Mouse (Mus musculus) cortical plate, adult 2 months (tissue): Measurements from ENCODE around the gene Xpnpep3. TPM values are rescaled to one million over a fixed set of nuclear protein-coding genes. Genes with fewer than 3 reads are reported as not detected.

ENCODE experiments used
- H3K27ac ChIP-seq: fragments of 200-500 bp; 2 replicates; pipeline ENCODE4 v1.5.1; 2012; ENCODE audit warnings: low read length, control low read depth, inconsistent platforms; ENCODE audit not compliant: insufficient read depth
- H3K4me1 ChIP-seq: fragments of 200-500 bp; 2 replicates; pipeline ENCODE4 v1.6.1; 2011; ENCODE audit warnings: low read length; ENCODE audit not compliant: control insufficient read depth, insufficient read depth
- H3K4me3 ChIP-seq: fragments of 200-500 bp; 2 replicates; pipeline ENCODE4 v1.5.1; 2011; ENCODE audit warnings: mild to moderate bottlenecking, low read length, control low read depth; ENCODE audit not compliant: insufficient read depth
- CTCF ChIP-seq: fragments of 200-500 bp; IDR thresholded peaks from 2 replicates; pipeline ENCODE4 v1.5.1; 2011; ENCODE audit warnings: mild to moderate bottlenecking, control low read depth, low read length; ENCODE audit not compliant: insufficient read depth; ENCODE audit errors: extremely low read depth
- POLR2A ChIP-seq: fragments of 200-500 bp; IDR thresholded peaks from 2 replicates; pipeline ENCODE4 v1.6.1; 2011; ENCODE audit warnings: mild to moderate bottlenecking, low read length, control low read depth; ENCODE audit not compliant: insufficient read depth; ENCODE audit errors: extremely low read depth
- polyA plus RNA-seq: library from polyadenylated mRNA; depleted of rRNA; stranded (reverse); fragments of >200 nt; gene quantifications from 2 replicates; pipeline ENCODE4 v1.2.3, GENCODE M21; 2012; rRNA removed

Gene Xpnpep3
- polyA plus RNA-seq: 9.5 and 10.2 TPM in 2 replicates

DNA sequence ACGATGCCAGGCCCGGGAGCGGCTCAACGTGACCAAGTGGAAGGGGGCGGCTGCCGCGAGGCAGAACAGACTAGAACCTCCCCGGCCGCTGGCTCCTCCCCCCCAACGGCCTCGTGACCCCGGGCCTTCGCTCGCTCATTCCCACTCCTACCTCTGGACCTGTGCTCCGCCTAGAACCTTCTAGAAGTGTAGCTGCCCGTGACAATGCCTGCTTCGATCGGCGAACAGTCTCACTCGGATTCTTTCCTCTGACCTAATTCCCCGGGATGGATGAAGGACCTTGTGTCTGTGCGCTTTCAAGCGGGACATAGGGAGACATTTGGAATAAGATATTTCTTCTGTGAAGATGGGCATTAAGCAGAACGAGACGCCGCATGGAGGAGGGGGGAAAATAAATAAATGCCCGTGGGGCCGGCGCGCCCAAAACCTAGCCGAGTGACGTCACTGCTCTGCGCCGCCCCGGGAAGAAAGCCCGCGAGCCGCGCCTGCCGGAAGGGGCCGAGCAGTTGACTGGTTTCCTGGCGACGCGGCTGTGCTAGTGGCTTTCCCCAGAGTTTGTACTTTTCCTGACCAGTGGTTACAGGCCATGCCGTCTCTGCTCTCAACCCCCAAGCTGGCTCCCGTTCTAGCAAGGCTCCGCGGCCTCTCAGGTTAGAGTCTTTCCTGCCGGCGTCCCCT lies at the start of gene Xpnpep3, which contains the start of gene St13:
Gene Xpnpep3 (plus strand): TSS at position 501 of the 678 bp plus-strand sequence.
Gene St13 (minus strand): TSS at position 440 of the 678 bp plus-strand sequence.
- H3K27ac ChIP-seq: peak within 1 kb of the TSS; percentile 98
- H3K4me3 ChIP-seq: peak within 1 kb of the TSS; percentile 80
- peaks cover 3% of the 10 kb centered on the region; the same call in 1 of the 2 replicates for H3K4me1 ChIP-seq
- TF ChIP-seq CTCF: no peak
- peak; percentile 55; the same call in 1 of the 2 replicates for TF ChIP-seq POLR2A

DNA sequence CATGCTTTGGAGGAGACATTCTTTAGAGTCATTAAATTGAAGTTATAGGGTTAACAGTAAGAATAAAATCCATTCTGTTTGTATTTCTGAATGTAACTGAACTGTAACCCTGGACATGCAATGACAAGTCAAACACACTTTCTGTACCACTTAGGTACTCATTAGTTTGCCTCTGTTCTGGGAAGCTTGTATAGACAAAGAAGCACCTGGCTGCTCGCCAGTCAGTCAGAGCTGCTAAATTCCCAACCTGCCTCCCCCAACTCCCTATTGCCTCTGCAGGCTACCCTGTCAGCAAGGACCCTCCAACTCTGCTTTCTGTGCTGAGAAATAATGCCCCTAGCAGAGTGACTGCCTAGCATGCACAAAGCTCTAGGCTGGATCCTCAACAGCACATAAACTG lies 49.5 kb upstream of the Xpnpep3 start:
- no peak for TF ChIP-seq CTCF
- no peak for TF ChIP-seq POLR2A
- Histone ChIP-seq H3K4me3 (no peak overlapping the region), H3K27ac (no peak overlapping the region), H3K4me1 (peaks cover 7% of the 10 kb centered on the region)

DNA sequence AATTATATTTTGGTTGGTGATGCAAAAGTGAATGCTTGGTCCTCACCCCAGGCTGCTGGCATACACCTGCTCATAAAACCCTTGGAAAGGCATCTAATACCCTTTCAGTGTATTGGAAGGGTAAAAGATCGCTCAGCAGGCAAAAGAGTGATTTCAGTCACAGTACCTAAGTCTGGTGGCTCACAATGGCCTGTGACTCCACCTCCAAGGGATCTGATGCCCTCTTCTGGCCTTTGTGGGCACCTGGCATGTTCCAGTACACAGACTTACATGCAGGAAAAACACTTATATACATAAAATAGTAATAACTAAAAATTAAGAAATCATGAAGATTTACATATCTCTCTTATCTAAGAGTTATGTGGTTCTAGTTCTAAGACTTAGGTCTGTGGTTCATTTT lies 47.3 kb upstream of the Xpnpep3 start:
- no peak for TF ChIP-seq POLR2A
- 0 out of 2 replicates have a peak, but pooled peaks have one; percentile 18 for TF ChIP-seq CTCF
- no peak overlapping the region for H3K4me3 ChIP-seq
- H3K27ac ChIP-seq: no peak overlapping the region
- peaks cover 2% of the 10 kb centered on the region for H3K4me1 ChIP-seq

DNA sequence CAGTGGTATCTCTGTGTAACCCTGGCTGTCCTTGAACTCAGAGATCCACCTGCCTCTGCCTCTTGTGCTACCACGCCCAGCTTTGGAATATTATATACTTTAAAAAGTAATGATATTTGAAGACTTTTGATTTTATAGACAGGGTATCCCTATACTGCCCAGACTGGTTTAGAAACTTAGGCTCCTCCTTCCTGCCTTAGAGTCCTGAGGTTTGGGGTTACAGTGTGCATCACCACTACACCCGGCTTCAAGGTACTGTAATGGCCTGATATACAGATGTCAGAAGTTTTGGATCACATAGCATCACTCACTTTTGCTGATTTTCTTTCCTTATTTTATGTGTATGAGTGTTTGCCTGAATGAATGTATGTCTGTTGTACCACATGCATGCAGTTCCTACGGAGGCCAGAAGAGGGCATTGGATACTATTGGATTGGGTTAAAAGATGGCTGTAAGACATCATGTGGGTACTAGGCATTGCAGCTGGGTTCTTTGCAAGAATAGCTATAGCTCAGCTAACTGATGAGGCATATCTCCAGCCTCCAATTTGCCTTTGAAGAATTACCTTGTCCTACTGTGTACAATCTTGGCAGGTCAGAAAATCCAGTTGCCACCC lies 44.7 kb upstream of the Xpnpep3 start:
- Histone ChIP-seq H3K27ac (no peak overlapping the region), H3K4me3 (no peak overlapping the region), H3K4me1 (peaks cover 4% of the 10 kb centered on the region; the same call in 1 of the 2 replicates)
- TF ChIP-seq POLR2A (no peak), CTCF (0 out of 2 replicates have a peak, but pooled peaks have one; percentile 17)

DNA sequence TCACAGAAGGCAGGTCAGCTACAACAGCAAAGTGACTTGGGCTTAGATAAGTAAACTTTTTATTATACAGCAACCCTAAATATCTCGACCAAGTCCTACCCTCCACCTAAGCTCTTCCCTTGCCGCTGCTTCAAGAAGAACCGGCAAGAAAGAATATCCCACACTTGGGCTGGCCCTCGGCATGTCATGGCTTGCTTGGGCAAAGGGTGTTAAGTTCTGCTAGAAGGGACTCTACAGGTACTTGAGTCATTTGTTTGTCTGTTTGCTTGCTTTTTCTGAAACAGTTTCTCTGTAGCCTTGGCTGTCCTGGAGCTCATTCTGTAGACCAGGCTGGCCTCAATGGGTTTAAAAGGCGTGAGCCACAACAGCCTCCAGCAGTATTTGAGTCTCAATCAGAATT lies 43.0 kb upstream of the Xpnpep3 start:
- Histone ChIP-seq H3K27ac (no peak overlapping the region), H3K4me3 (no peak overlapping the region), H3K4me1 (peaks cover 4% of the 10 kb centered on the region; the same call in 1 of the 2 replicates)
- TF ChIP-seq CTCF (no peak), POLR2A (no peak)

DNA sequence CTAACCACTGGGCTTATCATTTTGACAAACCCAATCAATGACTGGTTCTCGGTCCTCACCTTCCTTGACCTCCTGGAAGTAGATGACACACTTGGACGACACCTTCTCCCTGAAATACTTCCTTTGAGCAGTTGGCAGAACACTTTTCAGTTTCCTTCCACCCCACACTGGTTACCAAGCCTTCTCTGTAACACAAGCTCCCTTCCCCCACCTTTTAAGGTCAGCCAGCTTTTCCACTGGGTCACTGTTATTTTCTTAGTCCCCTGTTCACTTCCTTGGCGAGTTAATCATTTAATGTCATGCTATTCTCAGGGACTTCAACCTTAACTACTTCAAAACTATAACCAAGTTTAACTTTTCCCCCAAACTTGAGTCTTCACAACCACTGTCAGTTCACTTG lies 41.0 kb upstream of the Xpnpep3 start:
- H3K27ac ChIP-seq: no peak overlapping the region
- TF ChIP-seq CTCF: no peak
- no peak overlapping the region for H3K4me3 ChIP-seq
- H3K4me1 ChIP-seq: peaks cover 4% of the 10 kb centered on the region; the same call in 1 of the 2 replicates

DNA sequence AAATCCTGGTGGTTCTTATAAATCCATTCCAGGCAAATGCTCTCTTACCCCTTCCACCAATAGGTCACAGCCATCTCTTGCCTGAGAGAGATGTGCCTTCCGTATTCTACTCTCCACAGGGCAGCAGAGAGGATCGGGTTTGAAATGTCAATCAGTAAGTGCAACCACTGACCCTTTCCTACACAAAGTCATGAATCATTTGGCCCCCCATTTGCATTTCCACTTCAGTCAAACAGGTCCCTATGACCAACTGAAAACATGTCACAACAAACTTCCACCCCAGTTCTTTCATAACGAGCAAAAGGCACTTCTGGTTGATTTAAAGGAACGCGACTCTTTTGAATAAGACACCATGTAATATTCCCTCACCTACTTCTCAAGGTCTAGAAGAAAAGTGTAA lies 40.5 kb upstream of the Xpnpep3 start:
- H3K4me1 ChIP-seq: peaks cover 4% of the 10 kb centered on the region; the same call in 1 of the 2 replicates
- TF ChIP-seq CTCF (no peak), POLR2A (no peak)
- no peak overlapping the region for H3K4me3 ChIP-seq
- no peak overlapping the region for H3K27ac ChIP-seq

DNA sequence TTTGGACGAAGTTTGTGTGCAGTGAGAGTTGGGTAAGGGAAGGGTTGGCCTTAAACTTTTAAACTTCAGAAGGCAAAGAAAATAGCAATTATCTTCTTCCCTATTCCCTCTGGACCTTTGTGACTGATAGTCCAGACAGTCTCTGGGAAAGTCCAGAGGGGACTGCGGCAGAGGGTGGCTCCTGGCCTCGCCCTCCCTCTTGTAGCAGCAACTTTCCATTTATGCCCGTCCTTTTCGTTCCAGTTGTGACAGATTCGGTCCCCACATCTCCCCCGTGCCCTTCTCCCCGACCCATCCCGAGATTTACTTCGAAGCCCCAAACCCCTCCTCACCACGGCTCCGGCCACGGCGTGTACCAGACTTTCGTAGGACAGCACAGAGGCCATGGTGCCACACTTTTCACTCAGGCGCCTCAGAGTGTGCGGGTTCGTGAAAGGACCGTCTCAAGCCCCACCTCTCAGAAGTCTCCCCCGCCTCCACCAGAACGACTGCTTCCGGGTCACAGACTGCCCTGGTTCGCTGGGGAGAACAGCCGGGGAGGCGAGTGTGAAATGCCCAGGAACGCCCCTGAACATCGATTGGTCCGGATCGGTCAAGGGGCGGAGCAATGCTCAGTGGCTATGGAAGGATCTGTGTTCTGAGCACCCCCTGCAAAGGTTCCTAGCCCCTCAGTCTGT lies 39.5 kb upstream of the Xpnpep3 start, which contains the start of gene Slc25a17:
Gene Slc25a17 (minus strand): TSS at position 468 of the 677 bp plus-strand sequence.
- Histone ChIP-seq H3K4me3 (peak within 1 kb of the TSS; percentile 89), H3K4me1 (peaks cover 4% of the 10 kb centered on the region; the same call in 1 of the 2 replicates), H3K27ac (peak within 1 kb of the TSS; percentile 16; the same call in 1 of the 2 replicates)
- TF ChIP-seq CTCF (no peak), POLR2A (no peak; the same call in 1 of the 2 replicates)

DNA sequence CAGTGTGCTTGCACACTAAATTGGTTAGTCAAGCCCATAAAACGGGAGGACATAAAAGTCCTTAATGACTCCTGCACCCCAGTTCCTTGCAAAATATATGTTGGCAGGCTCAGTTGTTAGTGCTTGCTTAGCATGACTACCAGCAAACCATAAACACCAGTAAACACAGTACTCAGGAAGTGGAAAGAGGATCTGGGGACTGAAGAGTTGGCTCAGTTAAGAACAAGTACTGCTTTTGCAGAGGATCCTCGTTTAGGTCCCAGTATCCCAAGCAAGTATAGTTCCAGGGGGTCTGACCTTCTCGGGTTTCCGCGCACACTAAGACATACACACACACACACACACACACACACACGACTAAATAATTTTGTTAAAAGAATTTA lies 38.9 kb upstream of the Xpnpep3 start:
- peak overlapping the region; percentile 16; the same call in 1 of the 2 replicates for H3K27ac ChIP-seq
- H3K4me3 ChIP-seq: peak overlapping the region; percentile 89; the same call in 1 of the 2 replicates
- peaks cover 4% of the 10 kb centered on the region; the same call in 1 of the 2 replicates for H3K4me1 ChIP-seq
- TF ChIP-seq CTCF: no peak
- TF ChIP-seq POLR2A: no peak
